Mouse (Mus musculus): Measurements from ENCODE around the gene Rpusd4. TPM values are rescaled to one million over a fixed set of nuclear protein-coding genes. Genes with fewer than 3 reads are reported as not detected.

Rpusd4 gene
- 24.4 and 25.1 TPM in 2 replicates for polyA plus RNA-seq (2016; fragmentation: Nextera tagmentation; extraction: Ambion mirVana)

- H3K4me1 ChIP-seq, result peaks cover 23% of the 10 kb centered on the region
- H3K9me3 ChIP-seq, result no peaks in the 10 kb centered on the region
- peak; percentile 97 for ATAC-seq (ENCODE audit: low FRiP score, low read depth)
- peaks cover 5% of the 10 kb centered on the region for H3K36me3 ChIP-seq
- H3K9ac ChIP-seq, result peak within 1 kb of the TSS; percentile 74
- peak within 1 kb of the TSS; percentile 57; the same call in 1 of the 2 replicates for H3K27ac ChIP-seq
- peak within 1 kb of the TSS; percentile 74 for H3K4me3 ChIP-seq
- H3K4me2 ChIP-seq (replicated peaks), result peak within 1 kb of the TSS; percentile 72
- under 1% methylated on average over 62 of the region's 62 CpGs for WGBS
- H3K27me3 ChIP-seq (replicated peaks), result no peaks in the 10 kb centered on the region
These were observed at the start of gene Rpusd4, which contains the start of gene Fam118b for GRCm38 (mm10) chr9:35267146-35267975. Rpusd4 (plus strand) TSS chr9:35267865. Fam118b (minus strand) TSS chr9:35267805.

DNA sequence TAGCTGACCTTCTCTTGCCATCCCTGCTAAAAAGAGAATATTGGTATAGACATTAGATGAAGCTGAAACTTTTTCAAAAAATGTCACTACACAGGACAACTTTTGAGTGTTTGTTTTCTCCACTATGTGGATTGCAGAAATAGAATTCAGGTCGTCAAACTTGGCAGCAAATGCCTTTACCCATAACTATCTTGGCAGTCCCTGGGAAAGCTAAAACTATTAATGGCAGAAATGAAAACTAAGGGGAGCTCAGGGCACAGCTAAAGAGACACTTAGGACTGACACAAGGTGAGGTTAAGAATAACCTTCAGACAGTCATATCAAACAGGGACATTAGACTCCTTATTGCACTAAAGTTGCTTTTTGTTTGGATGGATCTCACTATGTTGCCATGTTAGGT, 49.7 kb upstream of the Rpusd4 start:
- no peak overlapping the region for H3K27ac ChIP-seq
- no peaks in the 10 kb centered on the region for H3K9me3 ChIP-seq
- H3K4me2 ChIP-seq (replicated peaks), result no peak overlapping the region
- H3K27me3 ChIP-seq (replicated peaks), result no peaks in the 10 kb centered on the region
- no peak overlapping the region for H3K9ac ChIP-seq
- no peak overlapping the region for H3K4me3 ChIP-seq
- H3K4me1 ChIP-seq, result no peaks in the 10 kb centered on the region
- peaks cover 83% of the 10 kb centered on the region for H3K36me3 ChIP-seq
- WGBS, result 78% methylated on average over 1 of the region's 1 CpGs
- no peak for ATAC-seq (ENCODE audit: low FRiP score, low read depth)

DNA sequence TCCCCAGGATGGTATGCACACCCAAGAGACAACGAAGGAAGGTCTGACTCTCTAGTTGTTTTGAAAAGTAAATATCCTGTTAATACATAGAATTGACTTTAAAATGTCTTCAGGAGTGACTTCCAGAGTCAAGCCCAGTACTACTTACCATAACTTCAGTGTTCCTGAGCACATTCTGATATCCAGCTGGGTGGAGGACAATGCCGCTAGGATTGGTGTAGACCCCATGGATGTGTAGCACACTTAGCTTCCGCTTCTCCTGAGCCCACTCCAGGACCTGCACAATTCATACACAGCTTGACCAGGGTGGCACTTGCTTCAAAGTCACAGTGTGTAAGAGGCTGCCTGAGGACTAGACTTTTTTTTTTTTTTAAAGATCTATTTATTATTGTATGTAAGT, 44.2 kb upstream of the Rpusd4 start:
- Histone ChIP-seq H3K4me1 (no peaks in the 10 kb centered on the region), H3K27me3 (replicated peaks) (no peaks in the 10 kb centered on the region), H3K4me2 (replicated peaks) (no peak overlapping the region), H3K4me3 (no peak overlapping the region), H3K36me3 (peaks cover 46% of the 10 kb centered on the region; the same call in 1 of the 2 replicates), H3K9ac (no peak overlapping the region), H3K27ac (no peak overlapping the region), H3K9me3 (no peaks in the 10 kb centered on the region)
- WGBS, result 97% methylated on average over 3 of the region's 3 CpGs
- no peak for ATAC-seq (ENCODE audit: low FRiP score, low read depth)

DNA sequence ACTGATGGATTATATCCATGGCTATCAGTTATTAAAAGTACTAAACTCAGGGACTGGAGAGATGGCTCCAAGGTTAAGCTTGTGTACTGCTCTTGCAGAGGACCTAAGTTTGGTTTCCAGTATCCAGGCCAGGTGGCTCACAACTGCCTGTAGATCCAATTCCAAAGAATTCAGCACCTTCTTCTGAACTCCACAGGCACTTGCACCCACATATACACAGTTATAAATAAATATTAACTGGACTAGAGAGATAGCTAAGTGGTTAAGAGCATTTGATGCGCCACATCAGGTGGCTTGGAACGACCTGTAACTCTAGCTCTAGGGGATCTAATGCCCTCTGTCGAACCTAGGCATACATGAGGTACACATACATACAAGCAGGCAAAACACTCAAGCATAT, 39.0 kb upstream of the Rpusd4 start:
- peaks cover 22% of the 10 kb centered on the region for H3K36me3 ChIP-seq
- H3K9ac ChIP-seq, result no peak overlapping the region
- WGBS, result 90% methylated on average over 3 of the region's 3 CpGs

GRCm38 (mm10) chr9:35235996-35236395, 31.7 kb upstream of the Rpusd4 start:
- 57% methylated on average over 3 of the region's 3 CpGs for WGBS
- Histone ChIP-seq H3K9me3 (no peaks in the 10 kb centered on the region), H3K9ac (no peak overlapping the region)

More for the DNA sequence above, 39.0 kb upstream of the Rpusd4 start:
- Histone ChIP-seq H3K9me3 (no peaks in the 10 kb centered on the region), H3K4me3 (no peak overlapping the region), H3K27ac (no peak overlapping the region), H3K4me1 (no peaks in the 10 kb centered on the region), H3K27me3 (replicated peaks) (no peaks in the 10 kb centered on the region), H3K4me2 (replicated peaks) (no peak overlapping the region)
- ATAC-seq (ENCODE audit: low FRiP score, low read depth), result no peak

GRCm38 (mm10) chr9:35238371-35238770, 29.3 kb upstream of the Rpusd4 start:
- ATAC-seq (ENCODE audit: low FRiP score, low read depth), result no peak
- H3K4me1 ChIP-seq, result no peaks in the 10 kb centered on the region
- H3K36me3 ChIP-seq, result peaks cover 18% of the 10 kb centered on the region
- no peak overlapping the region for H3K9ac ChIP-seq
- H3K4me3 ChIP-seq, result no peak overlapping the region
- H3K4me2 ChIP-seq (replicated peaks), result no peak overlapping the region
- H3K27me3 ChIP-seq (replicated peaks), result no peaks in the 10 kb centered on the region
- no peak overlapping the region for H3K27ac ChIP-seq
- 91% methylated on average over 1 of the region's 1 CpGs for WGBS
- no peaks in the 10 kb centered on the region for H3K9me3 ChIP-seq

More at GRCm38 (mm10) chr9:35235996-35236395, 31.7 kb upstream of the Rpusd4 start:
- Histone ChIP-seq H3K27me3 (replicated peaks) (no peaks in the 10 kb centered on the region), H3K36me3 (peaks cover 30% of the 10 kb centered on the region), H3K27ac (no peak overlapping the region), H3K4me2 (replicated peaks) (no peak overlapping the region), H3K4me3 (no peak overlapping the region), H3K4me1 (no peaks in the 10 kb centered on the region)
- ATAC-seq (ENCODE audit: low FRiP score, low read depth), result no peak

DNA sequence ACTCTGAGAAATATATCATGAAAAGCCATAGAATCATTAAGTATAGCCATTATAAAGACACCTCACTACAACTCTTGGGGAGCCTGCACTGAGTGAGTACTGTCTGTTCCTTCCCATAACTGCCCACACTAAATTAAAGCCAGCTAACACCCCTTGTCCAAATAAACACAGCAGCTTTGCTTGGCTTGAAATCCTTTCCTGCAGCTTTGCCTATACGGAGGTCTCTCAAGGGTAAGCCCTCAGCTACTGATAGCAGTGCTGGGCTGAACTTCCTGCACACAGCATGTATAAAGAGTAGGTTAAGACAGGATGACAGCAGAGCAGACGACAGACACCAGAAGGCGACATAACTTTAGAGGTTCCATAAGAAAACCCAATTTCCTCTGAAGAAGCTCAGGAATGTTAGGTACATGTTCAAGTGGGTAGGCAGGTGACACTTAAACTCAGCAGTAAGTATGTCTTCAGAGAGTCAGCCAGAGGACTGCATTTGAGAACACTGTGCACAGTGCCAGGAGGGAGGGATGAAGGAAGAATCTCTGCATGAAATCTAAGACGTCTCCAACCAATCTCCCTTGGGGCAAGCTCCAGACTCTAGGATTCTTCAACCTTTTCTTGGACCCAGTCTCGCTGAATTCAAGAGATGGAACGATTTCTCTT, 28.6 kb upstream of the Rpusd4 start:
- no peak for ATAC-seq (ENCODE audit: low FRiP score, low read depth)

GRCm38 (mm10) chr9:35239734-35240133, 27.9 kb upstream of the Rpusd4 start:
- Histone ChIP-seq H3K27ac (no peak overlapping the region), H3K4me1 (peaks cover 2% of the 10 kb centered on the region; the same call in 1 of the 2 replicates), H3K9ac (no peak overlapping the region), H3K4me2 (replicated peaks) (no peak overlapping the region), H3K27me3 (replicated peaks) (no peaks in the 10 kb centered on the region), H3K4me3 (no peak overlapping the region), H3K9me3 (no peaks in the 10 kb centered on the region), H3K36me3 (peaks cover 7% of the 10 kb centered on the region)
- WGBS, result 83% methylated on average over 1 of the region's 1 CpGs
- no peak for ATAC-seq (ENCODE audit: low FRiP score, low read depth)

More for the DNA sequence above, 28.6 kb upstream of the Rpusd4 start:
- peaks cover 14% of the 10 kb centered on the region for H3K36me3 ChIP-seq
- H3K9me3 ChIP-seq, result no peaks in the 10 kb centered on the region
- no peaks in the 10 kb centered on the region for H3K27me3 ChIP-seq (replicated peaks)
- H3K4me3 ChIP-seq, result no peak overlapping the region
- 80% methylated on average over 6 of the region's 6 CpGs for WGBS
- H3K4me2 ChIP-seq (replicated peaks), result no peak overlapping the region
- no peaks in the 10 kb centered on the region for H3K4me1 ChIP-seq
- H3K27ac ChIP-seq, result no peak overlapping the region
- H3K9ac ChIP-seq, result no peak overlapping the region

- Histone ChIP-seq H3K9ac (no peak overlapping the region), H3K27ac (no peak overlapping the region), H3K27me3 (replicated peaks) (no peaks in the 10 kb centered on the region), H3K9me3 (no peaks in the 10 kb centered on the region), H3K36me3 (no peaks in the 10 kb centered on the region), H3K4me1 (peaks cover 3% of the 10 kb centered on the region; the same call in 1 of the 2 replicates), H3K4me3 (no peak overlapping the region), H3K4me2 (replicated peaks) (no peak overlapping the region)
- ATAC-seq (ENCODE audit: low FRiP score, low read depth), result no peak
- 94% methylated on average over 2 of the region's 2 CpGs for WGBS
These were observed 20.3 kb upstream of the Rpusd4 start for GRCm38 (mm10) chr9:35247405-35247804.

- Histone ChIP-seq H3K9ac (no peak overlapping the region), H3K4me3 (no peak overlapping the region), H3K9me3 (no peaks in the 10 kb centered on the region), H3K4me2 (replicated peaks) (no peak overlapping the region), H3K27me3 (replicated peaks) (no peaks in the 10 kb centered on the region), H3K27ac (no peak overlapping the region), H3K4me1 (peaks cover 3% of the 10 kb centered on the region; the same call in 1 of the 2 replicates), H3K36me3 (no peaks in the 10 kb centered on the region)
- ATAC-seq (ENCODE audit: low FRiP score, low read depth), result no peak
These were observed 18.2 kb upstream of the Rpusd4 start for GRCm38 (mm10) chr9:35249476-35249875.

- Histone ChIP-seq H3K4me2 (replicated peaks) (no peak overlapping the region), H3K36me3 (peaks cover 4% of the 10 kb centered on the region; the same call in 1 of the 2 replicates), H3K27ac (no peak overlapping the region), H3K4me3 (no peak overlapping the region), H3K9me3 (no peaks in the 10 kb centered on the region), H3K27me3 (replicated peaks) (no peaks in the 10 kb centered on the region), H3K9ac (no peak overlapping the region), H3K4me1 (no peaks in the 10 kb centered on the region)
- no peak for ATAC-seq (ENCODE audit: low FRiP score, low read depth)
- WGBS, result 93% methylated on average over 7 of the region's 7 CpGs
These were observed 10.3 kb upstream of the Rpusd4 start for GRCm38 (mm10) chr9:35257365-35257764.

- no peak overlapping the region for H3K27ac ChIP-seq
- H3K9me3 ChIP-seq, result no peaks in the 10 kb centered on the region
- H3K4me1 ChIP-seq, result peaks cover 14% of the 10 kb centered on the region
- no peak overlapping the region for H3K4me3 ChIP-seq
- no peak for ATAC-seq (ENCODE audit: low FRiP score, low read depth)
- no peak overlapping the region for H3K4me2 ChIP-seq (replicated peaks)
- H3K9ac ChIP-seq, result no peak overlapping the region
- H3K36me3 ChIP-seq, result peaks cover 4% of the 10 kb centered on the region; the same call in 1 of the 2 replicates
- no peaks in the 10 kb centered on the region for H3K27me3 ChIP-seq (replicated peaks)
- 92% methylated on average over 4 of the region's 4 CpGs for WGBS
These were observed 5.2 kb upstream of the Rpusd4 start for GRCm38 (mm10) chr9:35262418-35262817.

All from neural tube, embryonic 12.5 days (tissue).